Mouse (Mus musculus) kidney, postnatal 10 days (tissue): ENCODE data around the gene Akr1b8.
A peak's percentile ranks its signal among the peaks of the same experiment; 100 is the strongest.
"Not testable (repeated sequence)": the region's sequence is repeated elsewhere in the genome, so short reads cannot be mapped to it uniquely, and the experiment has no call there.

ENCODE experiments used
- DNase-seq: peaks from one replicate; pipeline ENCODE4 v3.0.0; 2021; ENCODE audit warnings: mixed read lengths

Gene Akr1b8

GRCm38 (mm10) chr6:34353658-34354353, at the start of gene Akr1b8:
Akr1b8 (plus strand) TSS chr6:34354119.
- DNase-seq = peak; percentile 32

- peak; percentile 34 for DNase-seq
Measured at GRCm38 (mm10) chr6:34304675-34305241, 49.2 kb upstream of the Akr1b8 start.

GRCm38 (mm10) chr6:34306797-34307196, 47.1 kb upstream of the Akr1b8 start:
- DNase-seq = no peak

- no peak for DNase-seq
Measured at GRCm38 (mm10) chr6:34309526-34309925, 44.4 kb upstream of the Akr1b8 start.

- DNase-seq = no peak
Measured at GRCm38 (mm10) chr6:34310023-34310595, 43.8 kb upstream of the Akr1b8 start.

- DNase-seq = peak; percentile 49
Measured at GRCm38 (mm10) chr6:34313386-34313785, 40.5 kb upstream of the Akr1b8 start.

GRCm38 (mm10) chr6:34313921-34314320, 40.0 kb upstream of the Akr1b8 start:
- DNase-seq = no peak

- DNase-seq = peak; percentile 93
Measured at GRCm38 (mm10) chr6:34316854-34317771, 36.8 kb upstream of the Akr1b8 start, which contains the start of gene Akr1b3. Akr1b3 (minus strand) TSS chr6:34317478.

- peak; percentile 72 for DNase-seq
Measured at GRCm38 (mm10) chr6:34318172-34318571, 35.7 kb upstream of the Akr1b8 start.

- DNase-seq = no peak
Measured at GRCm38 (mm10) chr6:34318636-34319035, 35.3 kb upstream of the Akr1b8 start.

- DNase-seq = no peak
Measured at GRCm38 (mm10) chr6:34322121-34322520, 31.8 kb upstream of the Akr1b8 start.

- no peak for DNase-seq
Measured at GRCm38 (mm10) chr6:34331379-34331778, 22.5 kb upstream of the Akr1b8 start.

GRCm38 (mm10) chr6:34331804-34332203, 22.1 kb upstream of the Akr1b8 start:
- DNase-seq = not testable (repeated sequence)

GRCm38 (mm10) chr6:34334673-34335072, 19.2 kb upstream of the Akr1b8 start:
- no peak for DNase-seq

- no peak for DNase-seq
Measured at GRCm38 (mm10) chr6:34337799-34338198, 16.1 kb upstream of the Akr1b8 start.

- no peak for DNase-seq
Measured at GRCm38 (mm10) chr6:34341991-34342390, 11.9 kb upstream of the Akr1b8 start.

- no peak for DNase-seq
Measured at GRCm38 (mm10) chr6:34342476-34342875, 11.4 kb upstream of the Akr1b8 start.

- no peak for DNase-seq
Measured at GRCm38 (mm10) chr6:34343426-34343825, 10.5 kb upstream of the Akr1b8 start.

- no peak for DNase-seq
Measured at GRCm38 (mm10) chr6:34344135-34344850, 9.6 kb upstream of the Akr1b8 start.

GRCm38 (mm10) chr6:34344935-34345334, 9.0 kb upstream of the Akr1b8 start:
- peak; percentile 61 for DNase-seq

GRCm38 (mm10) chr6:34346096-34346898, 7.6 kb upstream of the Akr1b8 start:
- peak; percentile 85 for DNase-seq
